Comparison of ENCODE assay signal across 8 mouse cellular contexts in genomic region chr7:143295356-143296000, GRCm38 (mm10).
DNase-seq lines count a peak whose midpoint lies in the region; ATAC-seq and TF ChIP-seq lines count a peak whose summit lies in the region.

No protein-coding gene starts in this region.

- peaks cover 12% of the 10 kb centered on the region; the same call in 1 of the 2 replicates for H3K4me1 ChIP-seq in forebrain, embryonic 15.5 days
- H3K4me1 ChIP-seq in intestine, embryonic 16.5 days (ENCODE audit: control insufficient read depth, insufficient read depth, low read length), result peaks cover 24% of the 10 kb centered on the region
- peaks cover 14% of the 10 kb centered on the region for H3K4me1 ChIP-seq in liver, embryonic 11.5 days (replicated peaks; ENCODE audit: control insufficient read depth, insufficient read depth, low read length)
- H3K4me1 ChIP-seq in midbrain, postnatal 0 days (ENCODE audit: insufficient read depth, low read length), result 0 out of 2 replicates have a peak, but pooled peaks cover 2% of the 10 kb centered on the region
- peaks cover 23% of the 10 kb centered on the region for H3K4me1 ChIP-seq in stomach, embryonic 16.5 days (ENCODE audit: control insufficient read depth, insufficient read depth, low read length)

- TF ChIP-seq CTCF in midbrain, postnatal 0 days (IDR thresholded peaks at IDR 0.05), result no peak

- peak overlapping the region; percentile 50 for H3K9ac ChIP-seq in forebrain, embryonic 15.5 days (replicated peaks)
- peak overlapping the region; percentile 76 for H3K9ac ChIP-seq in intestine, embryonic 16.5 days (ENCODE audit: low read depth, low read length)
- peak overlapping the region; percentile 81 for H3K9ac ChIP-seq in liver, embryonic 11.5 days (ENCODE audit: low read depth, low read length)
- peak overlapping the region; percentile 66 for H3K9ac ChIP-seq in midbrain, postnatal 0 days (replicated peaks; ENCODE audit: low read length, poor library complexity, severe bottlenecking)
- H3K9ac ChIP-seq in stomach, embryonic 16.5 days (ENCODE audit: low read length), result peak overlapping the region; percentile 82

- intact Hi-C loops in gastrocnemius, postnatal 14 days (cut with DNase I; ENCODE audit: low total_unique reads), result no loop called here

- 53% methylated on average over 47 of the region's 47 CpGs for whole genome bisulfite sequencing in forebrain, embryonic 15.5 days
- 53% methylated on average over 47 of the region's 47 CpGs for WGBS in intestine, embryonic 16.5 days
- 48% methylated on average over 47 of the region's 47 CpGs for WGBS in liver, embryonic 11.5 days
- 59% methylated on average over 47 of the region's 47 CpGs for WGBS in midbrain, postnatal 0 days
- WGBS in stomach, embryonic 16.5 days, result 48% methylated on average over 47 of the region's 47 CpGs

- no peaks in the 10 kb centered on the region for H3K27me3 ChIP-seq in forebrain, embryonic 15.5 days
- no peaks in the 10 kb centered on the region for H3K27me3 ChIP-seq in intestine, embryonic 16.5 days (replicated peaks; ENCODE audit: control insufficient read depth, insufficient read depth, low read length)
- H3K27me3 ChIP-seq in liver, embryonic 11.5 days (replicated peaks; ENCODE audit: control insufficient read depth, insufficient read depth, low read length), result no peaks in the 10 kb centered on the region
- H3K27me3 ChIP-seq in midbrain, postnatal 0 days (ENCODE audit: insufficient read depth, low read length), result no peaks in the 10 kb centered on the region
- H3K27me3 ChIP-seq in stomach, embryonic 16.5 days (ENCODE audit: control insufficient read depth, insufficient read depth, low read length), result no peaks in the 10 kb centered on the region

- ATAC-seq in forebrain, embryonic 15.5 days (replicated peaks), result no peak
- ATAC-seq in intestine, embryonic 16.5 days, result no peak
- ATAC-seq in liver, embryonic 11.5 days (replicated peaks; ENCODE audit: low FRiP score), result no peak
- peak; percentile 25; the same call in 1 of the 2 replicates for ATAC-seq in midbrain, postnatal 0 days (ENCODE audit: low FRiP score)
- no peak for ATAC-seq in stomach, embryonic 16.5 days (ENCODE audit: insufficient read depth, low FRiP score)

- no peaks in the 10 kb centered on the region for H3K36me3 ChIP-seq in forebrain, embryonic 15.5 days
- 0 out of 2 replicates have a peak, but pooled peaks cover 8% of the 10 kb centered on the region for H3K36me3 ChIP-seq in intestine, embryonic 16.5 days (ENCODE audit: control insufficient read depth, insufficient read depth, low read length)
- peaks cover 2% of the 10 kb centered on the region for H3K36me3 ChIP-seq in liver, embryonic 11.5 days (ENCODE audit: control insufficient read depth, insufficient read depth, low read length)
- no peaks in the 10 kb centered on the region for H3K36me3 ChIP-seq in midbrain, postnatal 0 days (ENCODE audit: insufficient read depth, low read length)
- H3K36me3 ChIP-seq in stomach, embryonic 16.5 days (ENCODE audit: control insufficient read depth, insufficient read depth, low read length), result 0 out of 2 replicates have a peak, but pooled peaks cover 3% of the 10 kb centered on the region

- H3K4me2 ChIP-seq in forebrain, embryonic 15.5 days (replicated peaks), result peak overlapping the region; percentile 52
- H3K4me2 ChIP-seq in intestine, embryonic 16.5 days (ENCODE audit: low read depth, low read length), result peak overlapping the region; percentile 48
- peak overlapping the region; percentile 62 for H3K4me2 ChIP-seq in liver, embryonic 11.5 days
- H3K4me2 ChIP-seq in midbrain, postnatal 0 days (ENCODE audit: low read depth, low read length, poor library complexity, severe bottlenecking), result peak overlapping the region; percentile 52
- peak overlapping the region; percentile 59 for H3K4me2 ChIP-seq in stomach, embryonic 16.5 days (ENCODE audit: low read depth, low read length)

- peak overlapping the region; percentile 60 for H3K4me3 ChIP-seq in forebrain, embryonic 15.5 days
- peak overlapping the region; percentile 65 for H3K4me3 ChIP-seq in intestine, embryonic 16.5 days (ENCODE audit: low read length)
- peak overlapping the region; percentile 75 for H3K4me3 ChIP-seq in liver, embryonic 11.5 days (ENCODE audit: low read depth, low read length)
- H3K4me3 ChIP-seq in midbrain, postnatal 0 days (ENCODE audit: low read depth, low read length), result peak overlapping the region; percentile 50
- H3K4me3 ChIP-seq in stomach, embryonic 16.5 days (replicated peaks; ENCODE audit: low read length), result peak overlapping the region; percentile 69

- H3K27ac ChIP-seq in forebrain, embryonic 15.5 days (replicated peaks), result peak overlapping the region; percentile 73
- peak overlapping the region; percentile 83 for H3K27ac ChIP-seq in intestine, embryonic 16.5 days (ENCODE audit: low read length)
- peak overlapping the region; percentile 57 for H3K27ac ChIP-seq in liver, embryonic 11.5 days (ENCODE audit: low read depth, low read length)
- H3K27ac ChIP-seq in midbrain, postnatal 0 days (ENCODE audit: low read depth, low read length), result peak overlapping the region; percentile 80
- H3K27ac ChIP-seq in stomach, embryonic 16.5 days (ENCODE audit: low read length), result peak overlapping the region; percentile 84

- 0 out of 2 replicates have a peak, but pooled peaks cover 3% of the 10 kb centered on the region for H3K9me3 ChIP-seq in forebrain, embryonic 15.5 days
- H3K9me3 ChIP-seq in intestine, embryonic 16.5 days (ENCODE audit: control insufficient read depth, low read length), result peaks cover 6% of the 10 kb centered on the region; the same call in 1 of the 2 replicates
- H3K9me3 ChIP-seq in liver, embryonic 11.5 days (ENCODE audit: control insufficient read depth, low read length), result no peaks in the 10 kb centered on the region
- 0 out of 2 replicates have a peak, but pooled peaks cover 6% of the 10 kb centered on the region for H3K9me3 ChIP-seq in midbrain, postnatal 0 days (ENCODE audit: low read length)
- H3K9me3 ChIP-seq in stomach, embryonic 16.5 days (replicated peaks; ENCODE audit: control insufficient read depth, low read length), result peaks cover 10% of the 10 kb centered on the region; the same call in 1 of the 2 replicates

- DNase-seq in gastrocnemius, adult 18-20 months (ENCODE audit: low spot score), result peak; percentile 34
- no peak for DNase-seq in gastrocnemius, postnatal 14 days
- DNase-seq in cerebellum, adult 11-12 months, result peak; percentile 16
- DNase-seq in liver, embryonic 11.5 days (ENCODE audit: low spot score), result peak; percentile 51
- DNase-seq in midbrain, postnatal 0 days (ENCODE audit: low spot score), result peak; percentile 59
